Mouse (Mus musculus) stomach, embryonic 14.5 days (tissue): ENCODE data around the gene Tmem11. TPM values are rescaled to one million over a fixed set of nuclear protein-coding genes. Genes with fewer than 3 reads are reported as not detected.
"Not testable (repeated sequence)": the region's sequence is repeated elsewhere in the genome, so short reads cannot be mapped to it uniquely, and the experiment has no call there.

ENCODE experiments used
- ATAC-seq: fragments of 200-750 bp; cut with Nextera tagmentation; 2 replicates; pipeline ENCODE4 v1.8.0; 2017; ENCODE audit warnings: low read depth, moderate TSS enrichment; ENCODE audit not compliant: insufficient number of reproducible peaks, insufficient read depth, low FRiP score
- H3K27ac ChIP-seq: fragments of 300-500 bp; sonication (generic); 2 replicates; pipeline ENCODE4 v1.5.1; 2014; ENCODE audit warnings: mild to moderate bottlenecking, low read length, moderate library complexity, mixed read lengths
- H3K27me3 ChIP-seq: fragments of 300-500 bp; sonication (generic); 2 replicates; pipeline ENCODE4 v1.6.1; 2014; ENCODE audit warnings: low read length, control low read depth, mixed read lengths; ENCODE audit not compliant: control insufficient read depth, insufficient read depth
- H3K36me3 ChIP-seq: fragments of 300-500 bp; sonication (generic); 2 replicates; pipeline ENCODE4 v1.6.1; 2014; ENCODE audit warnings: mild to moderate bottlenecking, control low read depth, low read length, moderate library complexity, mixed read lengths; ENCODE audit not compliant: control insufficient read depth, insufficient read depth
- H3K4me1 ChIP-seq: fragments of 300-500 bp; sonication (generic); 2 replicates; pipeline ENCODE4 v1.6.1; 2014; ENCODE audit warnings: low read length, control low read depth, mixed read lengths; ENCODE audit not compliant: control insufficient read depth, insufficient read depth
- H3K4me2 ChIP-seq: fragments of 300-500 bp; sonication (generic); replicated peaks from 2 replicates; pipeline ENCODE4 v1.6.1; 2014; ENCODE audit warnings: low read depth, low read length, control low read depth
- H3K4me3 ChIP-seq: fragments of 300-500 bp; sonication (generic); 2 replicates; pipeline ENCODE4 v1.5.1; 2014; ENCODE audit warnings: low read depth, low read length, control low read depth
- H3K9ac ChIP-seq: fragments of 300-500 bp; sonication (generic); replicated peaks from 2 replicates; pipeline ENCODE4 v1.6.1; 2014; ENCODE audit warnings: low read depth, mild to moderate bottlenecking, control low read depth, low read length, moderate library complexity, mixed read lengths
- H3K9me3 ChIP-seq: fragments of 300-500 bp; sonication (generic); 2 replicates; pipeline ENCODE4 v1.6.1; 2016; ENCODE audit warnings: low read depth, low read length, control low read depth; ENCODE audit not compliant: control insufficient read depth
- WGBS: fragments of 180-500 bp; shearing (Covaris S2); extraction: QIAGEN DNeasy Blood & Tissue Kit; methylation state at CpG from one replicate; pipeline ENCODE4 v1.1.7; 2014; 5-methylcytosine and 5-hydroxymethylcytosine counted together
- polyA plus RNA-seq: library from polyadenylated mRNA; unstranded; fragments of >200 nt; fragmentation: Nextera tagmentation; extraction: Ambion mirVana; gene quantifications from 2 replicates; pipeline ENCODE4 v1.2.1, GENCODE M21; 2014

Gene Tmem11
- polyA plus RNA-seq, 1 experiment from 2014 or later, result 74.9 TPM

DNA sequence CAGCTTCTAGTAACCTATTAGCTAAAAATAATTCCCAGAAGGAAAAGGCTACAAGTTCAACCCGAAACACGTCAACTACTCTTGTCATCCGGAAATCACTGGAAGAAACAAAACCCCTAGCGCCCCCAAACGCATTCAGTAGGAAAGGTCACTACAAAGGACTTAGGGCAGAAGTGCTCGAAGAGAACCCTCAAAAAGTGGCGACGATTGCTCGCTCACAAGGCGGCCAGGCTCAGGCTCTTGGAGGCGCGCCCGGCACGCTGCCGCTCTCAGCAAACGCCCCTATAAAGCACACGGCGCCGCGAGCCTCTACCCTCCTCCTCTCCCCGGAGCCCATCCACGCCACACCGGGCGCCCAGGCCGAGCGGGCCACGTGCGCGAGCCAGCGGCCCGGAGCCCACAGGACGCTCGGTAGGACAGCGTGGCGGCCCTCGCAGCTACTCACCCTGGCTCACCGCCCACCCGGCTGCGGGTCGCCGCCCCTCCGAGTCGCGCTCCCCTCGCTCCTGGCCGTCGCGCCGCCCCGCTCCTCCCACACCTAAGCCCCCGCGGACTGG is 938 bp downstream of the Tmem11 start:
- H3K27ac ChIP-seq, result peak overlapping the region; percentile 98
- H3K36me3 ChIP-seq, result no peaks in the 10 kb centered on the region
- H3K9me3 ChIP-seq, result no peaks in the 10 kb centered on the region
- H3K9ac ChIP-seq, result peak overlapping the region; percentile 91
- peak overlapping the region; percentile 67 for H3K4me2 ChIP-seq
- WGBS, result under 1% methylated on average over 40 of the region's 52 CpGs
- H3K4me3 ChIP-seq, result peak overlapping the region; percentile 94
- no peaks in the 10 kb centered on the region for H3K27me3 ChIP-seq
- peak; percentile 59; the same call in 1 of the 2 replicates for ATAC-seq
- peaks cover 38% of the 10 kb centered on the region for H3K4me1 ChIP-seq

DNA sequence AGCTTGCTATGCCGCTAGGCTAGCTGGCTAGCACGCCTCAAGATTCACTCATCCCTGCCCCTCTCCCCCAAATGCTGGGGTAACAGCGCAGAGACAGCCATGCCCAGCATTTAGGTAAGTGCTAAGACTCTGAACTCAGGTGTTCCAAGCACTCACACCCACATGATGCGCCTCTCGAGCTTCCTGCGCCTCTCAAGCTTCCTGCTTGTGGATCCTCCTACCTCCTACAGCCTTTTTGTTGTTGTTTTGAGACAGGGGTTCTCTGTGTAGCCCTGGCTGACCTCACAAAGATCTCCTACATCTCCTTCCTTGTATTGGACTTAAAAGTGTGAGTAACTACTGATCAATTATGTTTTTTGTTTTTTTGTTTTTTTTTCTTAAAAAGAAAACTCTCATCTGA is 6.0 kb downstream of the Tmem11 start:
- Histone ChIP-seq H3K4me3 (no peak overlapping the region), H3K27ac (peak overlapping the region; percentile 39; the same call in 1 of the 2 replicates), H3K9ac (no peak overlapping the region), H3K4me1 (peaks cover 51% of the 10 kb centered on the region), H3K9me3 (no peaks in the 10 kb centered on the region), H3K4me2 (peak overlapping the region; percentile 5; the same call in 1 of the 2 replicates), H3K27me3 (no peaks in the 10 kb centered on the region), H3K36me3 (no peaks in the 10 kb centered on the region; the same call in 1 of the 2 replicates)
- WGBS, result 68% methylated on average over 6 of the region's 6 CpGs
- no peak for ATAC-seq

DNA sequence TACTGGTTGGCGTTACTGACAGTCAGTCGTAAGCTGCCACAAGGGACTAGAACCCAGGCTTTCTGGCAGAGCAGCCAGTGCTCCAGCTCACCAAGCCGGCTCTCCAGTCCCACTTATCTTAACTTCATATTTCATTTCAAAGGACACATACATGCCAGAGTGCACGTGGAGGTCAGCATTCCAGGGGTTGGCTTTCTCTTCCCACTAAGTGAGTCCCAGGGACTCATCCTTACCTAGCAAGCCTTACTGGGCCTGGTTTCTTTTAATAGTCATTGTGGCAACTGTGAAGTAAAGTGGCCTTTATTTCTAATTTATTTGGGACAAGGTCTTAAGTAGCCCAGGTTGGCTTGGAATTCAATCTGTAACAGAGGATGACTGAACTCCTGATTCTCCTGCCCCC is 7.7 kb downstream of the Tmem11 start:
- Histone ChIP-seq H3K4me1 (peaks cover 39% of the 10 kb centered on the region), H3K36me3 (no peaks in the 10 kb centered on the region; the same call in 1 of the 2 replicates), H3K9ac (no peak overlapping the region), H3K4me3 (no peak overlapping the region), H3K4me2 (no peak overlapping the region), H3K9me3 (no peaks in the 10 kb centered on the region), H3K27me3 (no peaks in the 10 kb centered on the region), H3K27ac (no peak overlapping the region)
- no peak for ATAC-seq
- 42% methylated on average over 4 of the region's 4 CpGs for WGBS

DNA sequence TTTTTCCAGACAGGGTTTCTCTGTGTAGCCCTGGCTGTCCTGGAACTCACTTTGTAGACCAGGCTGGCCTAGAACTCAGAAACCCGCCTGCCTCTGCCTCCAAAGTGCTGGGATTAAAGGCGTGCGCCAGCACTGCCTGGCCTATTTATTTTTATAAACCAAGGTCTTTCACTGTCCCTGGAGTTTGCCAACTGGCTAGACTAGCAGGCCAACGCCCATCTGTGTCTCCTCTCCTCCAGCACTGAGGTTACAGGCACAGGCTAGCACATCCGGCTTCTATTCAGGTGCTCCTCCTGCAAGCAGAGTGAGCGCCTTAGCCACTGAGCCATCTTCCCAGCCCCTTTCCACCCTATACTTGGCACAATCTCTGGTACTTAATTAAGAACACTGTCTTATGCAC is 9.6 kb downstream of the Tmem11 start:
- ATAC-seq, result not testable (repeated sequence)

DNA sequence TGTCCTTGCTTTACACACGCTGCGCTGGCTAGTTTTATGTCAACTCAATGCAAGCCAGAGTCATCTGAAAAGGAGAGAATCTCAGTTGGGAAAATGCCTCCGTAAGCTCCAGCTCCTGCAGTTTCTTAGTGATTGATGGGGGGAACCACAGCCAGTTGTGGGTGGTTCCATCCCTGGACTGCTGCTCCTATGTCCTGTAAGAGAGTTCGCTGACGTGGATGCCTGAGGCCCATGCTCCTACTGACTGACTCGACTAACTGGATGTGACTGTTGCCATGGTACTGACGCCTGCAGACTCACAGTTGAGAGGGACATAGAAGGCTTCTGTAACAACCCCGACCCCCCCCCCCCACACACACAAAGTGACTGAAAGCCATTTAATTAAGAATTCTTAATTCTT is 11.2 kb downstream of the Tmem11 start:
- Histone ChIP-seq H3K4me2 (no peak overlapping the region), H3K4me1 (peaks cover 11% of the 10 kb centered on the region), H3K9me3 (no peaks in the 10 kb centered on the region), H3K9ac (no peak overlapping the region), H3K36me3 (peaks cover 23% of the 10 kb centered on the region), H3K4me3 (no peak overlapping the region), H3K27ac (no peak overlapping the region), H3K27me3 (no peaks in the 10 kb centered on the region)
- WGBS, result 63% methylated on average over 8 of the region's 8 CpGs
- no peak for ATAC-seq

More for the DNA sequence above, 9.6 kb downstream of the Tmem11 start:
- H3K9ac ChIP-seq, H3K4me2 ChIP-seq, H3K27ac ChIP-seq, H3K27me3 ChIP-seq, H3K36me3 ChIP-seq, H3K9me3 ChIP-seq, H3K4me3 ChIP-seq: not testable (repeated sequence)
- WGBS, result 95% methylated on average over 6 of the region's 6 CpGs
- H3K4me1 ChIP-seq, result peaks cover 24% of the 10 kb centered on the region

DNA sequence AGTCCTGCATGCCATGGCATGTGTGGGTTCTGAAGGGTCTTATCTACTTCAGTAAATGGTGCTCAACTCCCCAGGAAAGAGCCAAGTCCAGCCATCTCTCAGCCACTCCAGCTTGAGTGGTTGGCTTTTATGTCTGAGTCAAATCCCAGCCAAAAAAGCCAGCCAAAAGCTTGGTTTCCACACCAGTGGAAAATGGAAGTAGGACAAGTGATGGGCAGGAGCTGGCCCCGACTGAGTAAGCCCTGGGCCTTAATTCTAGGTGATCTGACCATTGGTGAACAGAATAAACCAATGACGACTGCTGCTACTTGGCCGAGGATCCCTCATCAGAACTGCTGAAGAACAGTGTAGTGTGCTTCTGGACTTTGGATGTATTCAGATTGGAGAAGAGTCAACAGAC is 11.6 kb downstream of the Tmem11 start:
- no peak overlapping the region for H3K9ac ChIP-seq
- 88% methylated on average over 3 of the region's 3 CpGs for WGBS
- no peak overlapping the region for H3K4me2 ChIP-seq
- no peak overlapping the region for H3K4me3 ChIP-seq
- no peaks in the 10 kb centered on the region for H3K9me3 ChIP-seq
- no peak overlapping the region for H3K27ac ChIP-seq
- no peaks in the 10 kb centered on the region for H3K27me3 ChIP-seq
- peaks cover 9% of the 10 kb centered on the region for H3K4me1 ChIP-seq
- ATAC-seq, result no peak
- peaks cover 27% of the 10 kb centered on the region for H3K36me3 ChIP-seq

DNA sequence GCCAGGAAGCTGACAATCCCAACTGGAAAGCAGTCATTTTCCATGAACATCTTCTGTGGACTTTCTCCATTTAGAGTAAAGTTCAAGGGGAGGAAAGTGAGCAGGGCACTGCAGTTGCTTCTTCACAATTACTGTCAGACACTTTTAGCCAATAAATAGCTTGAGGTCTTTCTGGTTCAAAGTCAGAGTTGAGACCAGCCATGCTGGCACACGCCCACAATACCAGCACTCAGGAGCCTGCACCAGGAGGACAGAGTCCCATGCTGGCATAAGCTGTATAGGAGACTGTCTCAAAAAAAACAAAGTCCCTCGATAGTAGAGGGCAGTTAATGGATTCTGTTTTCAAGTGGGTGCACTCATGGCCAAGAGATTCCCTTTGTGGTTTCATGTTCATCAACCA is 13.1 kb downstream of the Tmem11 start:
- H3K9me3 ChIP-seq, result no peaks in the 10 kb centered on the region
- ATAC-seq, result no peak
- H3K27me3 ChIP-seq, result no peaks in the 10 kb centered on the region
- no peak overlapping the region for H3K27ac ChIP-seq
- 70% methylated on average over 2 of the region's 2 CpGs for WGBS
- no peak overlapping the region for H3K9ac ChIP-seq
- peaks cover 40% of the 10 kb centered on the region for H3K36me3 ChIP-seq
- H3K4me3 ChIP-seq, result no peak overlapping the region
- H3K4me1 ChIP-seq, result no peaks in the 10 kb centered on the region
- no peak overlapping the region for H3K4me2 ChIP-seq

DNA sequence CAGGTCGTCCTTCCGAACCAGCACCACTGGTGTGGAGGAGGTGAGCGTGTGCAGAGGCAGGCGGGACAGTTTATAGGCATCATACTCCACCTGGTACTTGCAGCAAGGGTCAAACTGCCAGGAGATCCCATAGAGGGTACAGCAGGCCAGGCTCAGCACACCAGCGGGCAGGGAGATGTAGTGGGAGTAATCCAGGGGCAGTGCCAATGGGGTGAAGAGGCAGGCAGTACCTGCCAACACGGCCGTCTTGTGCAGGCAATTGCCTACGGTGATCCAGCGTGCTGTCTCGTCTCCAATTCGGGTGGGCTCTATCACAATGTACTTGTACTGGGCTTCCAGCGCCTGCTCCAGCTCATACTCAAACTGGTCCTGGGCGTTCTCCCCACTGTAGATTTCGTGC is 14.2 kb downstream of the Tmem11 start:
- no peak overlapping the region for H3K27ac ChIP-seq
- no peak overlapping the region for H3K9ac ChIP-seq
- no peak for ATAC-seq
- 90% methylated on average over 14 of the region's 14 CpGs for WGBS
- H3K4me3 ChIP-seq, result no peak overlapping the region
- no peaks in the 10 kb centered on the region for H3K4me1 ChIP-seq
- H3K36me3 ChIP-seq, result peaks cover 40% of the 10 kb centered on the region
- no peak overlapping the region for H3K4me2 ChIP-seq
- no peaks in the 10 kb centered on the region for H3K9me3 ChIP-seq
- H3K27me3 ChIP-seq, result no peaks in the 10 kb centered on the region

DNA sequence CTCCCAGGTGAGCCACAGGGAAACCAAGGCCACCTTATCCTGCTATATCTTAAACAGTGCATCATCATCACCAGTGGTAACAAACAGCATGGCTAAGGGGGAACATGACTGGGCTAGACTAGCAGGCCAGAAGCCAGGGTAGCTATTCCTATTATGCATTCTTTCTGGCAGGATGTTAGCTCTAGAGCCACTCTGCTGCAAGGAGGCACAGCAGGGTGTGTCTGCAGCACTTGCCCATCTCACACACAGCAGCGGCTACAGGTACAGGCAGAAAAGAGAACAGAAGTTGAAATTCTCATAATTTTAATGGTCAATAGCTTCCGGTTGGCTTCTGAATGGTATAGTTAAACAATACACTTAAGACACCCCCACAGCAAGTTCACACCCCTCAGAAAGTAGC is 14.9 kb downstream of the Tmem11 start:
- Histone ChIP-seq H3K36me3 (peaks cover 40% of the 10 kb centered on the region), H3K27ac (no peak overlapping the region), H3K9ac (no peak overlapping the region), H3K4me3 (no peak overlapping the region), H3K4me2 (no peak overlapping the region), H3K9me3 (no peaks in the 10 kb centered on the region), H3K4me1 (no peaks in the 10 kb centered on the region), H3K27me3 (no peaks in the 10 kb centered on the region)
- whole genome bisulfite sequencing, result 87% methylated on average over 2 of the region's 2 CpGs
- ATAC-seq, result no peak
